Mouse (Mus musculus) T-cell, adult 2 months (primary cell): ENCODE results near the gene Bap1.

ENCODE experiments used
- DNase-seq: peaks from one replicate; pipeline ENCODE4 v3.0.0; 2022; ENCODE audit warnings: low spot score

Bap1 gene

GRCm38 (mm10) chr14:31233996-31234591, 17.2 kb upstream of the Bap1 start:
- peak; percentile 54 for DNase-seq

GRCm38 (mm10) chr14:31237101-31237882, 14.0 kb upstream of the Bap1 start:
- DNase-seq, result no peak

GRCm38 (mm10) chr14:31240528-31240927, 10.7 kb upstream of the Bap1 start:
- DNase-seq, result no peak

- no peak for DNase-seq
Measured at GRCm38 (mm10) chr14:31244777-31245176, 6.5 kb upstream of the Bap1 start.

- DNase-seq, result no peak
Measured at GRCm38 (mm10) chr14:31245946-31246345, 5.3 kb upstream of the Bap1 start.

GRCm38 (mm10) chr14:31248396-31248795, 2.9 kb upstream of the Bap1 start:
- no peak for DNase-seq

- DNase-seq, result no peak
Measured at GRCm38 (mm10) chr14:31250222-31251083, 797 bp upstream of the Bap1 start.

- no peak for DNase-seq
Measured at GRCm38 (mm10) chr14:31251626-31252025, 376 bp downstream of the Bap1 start.

GRCm38 (mm10) chr14:31252091-31252490, 841 bp downstream of the Bap1 start:
- no peak for DNase-seq

GRCm38 (mm10) chr14:31258476-31259050, 7.3 kb downstream of the Bap1 start:
- DNase-seq, result no peak

- no peak for DNase-seq
Measured at GRCm38 (mm10) chr14:31260374-31260773, 9.1 kb downstream of the Bap1 start.

GRCm38 (mm10) chr14:31260932-31261331, 9.7 kb downstream of the Bap1 start:
- no peak for DNase-seq

- DNase-seq, result no peak
Measured at GRCm38 (mm10) chr14:31267649-31268048, 16.4 kb downstream of the Bap1 start.

GRCm38 (mm10) chr14:31268301-31269001, 17.2 kb downstream of the Bap1 start:
- no peak for DNase-seq

GRCm38 (mm10) chr14:31269456-31270100, 18.3 kb downstream of the Bap1 start:
- no peak for DNase-seq

- no peak for DNase-seq
Measured at GRCm38 (mm10) chr14:31271121-31271520, 19.9 kb downstream of the Bap1 start.

- peak; percentile 70 for DNase-seq
Measured at GRCm38 (mm10) chr14:31272164-31272563, 20.9 kb downstream of the Bap1 start.

GRCm38 (mm10) chr14:31285728-31286127, 34.5 kb downstream of the Bap1 start:
- no peak for DNase-seq
